Mouse (Mus musculus) frontal cortex, postnatal 25 days (tissue): ENCODE measurements around the gene Slc25a33.
"Not testable (repeated sequence)": the region's sequence is repeated elsewhere in the genome, so short reads cannot be mapped to it uniquely, and the experiment has no call there.

Experiments used
- DNase-seq, 2 experiments: peaks; one replicate each; pipeline ENCODE4 v3.0.0; 2022; ENCODE audit warnings: low spot score in 2 of 2

Gene Slc25a33

GRCm38 (mm10) chr4:149756546-149756945 lies 17.5 kb downstream of the Slc25a33 start:
- DNase-seq: not testable (repeated sequence)

- DNase-seq: no peak
Observed at GRCm38 (mm10) chr4:149752836-149753235, 21.2 kb downstream of the Slc25a33 start.

GRCm38 (mm10) chr4:149752124-149752799 lies 21.8 kb downstream of the Slc25a33 start:
- DNase-seq: no peak

GRCm38 (mm10) chr4:149750671-149751070 lies 23.4 kb downstream of the Slc25a33 start:
- DNase-seq: no peak

- not testable (repeated sequence) for DNase-seq
Observed at GRCm38 (mm10) chr4:149749663-149750015, 24.4 kb downstream of the Slc25a33 start.

GRCm38 (mm10) chr4:149749003-149749662 lies 24.9 kb downstream of the Slc25a33 start:
- DNase-seq: no peak

GRCm38 (mm10) chr4:149744119-149744518 lies 30.0 kb downstream of the Slc25a33 start:
- DNase-seq: no peak

GRCm38 (mm10) chr4:149742011-149742530 lies 32.0 kb downstream of the Slc25a33 start:
- no peak for DNase-seq

- no peak for DNase-seq
Observed at GRCm38 (mm10) chr4:149740301-149740700, 33.8 kb downstream of the Slc25a33 start.

- DNase-seq: no peak
Observed at GRCm38 (mm10) chr4:149739478-149739877, 34.6 kb downstream of the Slc25a33 start.

GRCm38 (mm10) chr4:149737383-149738324 lies 36.4 kb downstream of the Slc25a33 start, which contains the start of gene Tmem201:
Gene Tmem201, minus strand, starts transcription at chr4:149738044.
- DNase-seq: peak; percentile 93 to 94

GRCm38 (mm10) chr4:149736581-149736980 lies 37.5 kb downstream of the Slc25a33 start:
- DNase-seq: no peak

GRCm38 (mm10) chr4:149735624-149736250 lies 38.3 kb downstream of the Slc25a33 start:
- DNase-seq: no peak

GRCm38 (mm10) chr4:149734730-149735475 lies 39.2 kb downstream of the Slc25a33 start:
- no peak for DNase-seq

GRCm38 (mm10) chr4:149734246-149734645 lies 39.8 kb downstream of the Slc25a33 start:
- DNase-seq: no peak

GRCm38 (mm10) chr4:149733748-149734147 lies 40.3 kb downstream of the Slc25a33 start:
- DNase-seq: no peak

- DNase-seq: no peak
Observed at GRCm38 (mm10) chr4:149732800-149733199, 41.3 kb downstream of the Slc25a33 start.

GRCm38 (mm10) chr4:149732313-149732712 lies 41.8 kb downstream of the Slc25a33 start:
- DNase-seq: no peak

GRCm38 (mm10) chr4:149730827-149731226 lies 43.2 kb downstream of the Slc25a33 start:
- no peak for DNase-seq

- DNase-seq: no peak
Observed at GRCm38 (mm10) chr4:149728810-149729209, 45.3 kb downstream of the Slc25a33 start.

- no peak for DNase-seq
Observed at GRCm38 (mm10) chr4:149727636-149728035, 46.4 kb downstream of the Slc25a33 start.
